Mouse (Mus musculus): Measurements from ENCODE around the gene Gm10647. TPM values are rescaled to one million over a fixed set of nuclear protein-coding genes. Genes with fewer than 3 reads are reported as not detected.
"Not testable (repeated sequence)": the region's sequence is repeated elsewhere in the genome, so short reads cannot be mapped to it uniquely, and the experiment has no call there.

Gene Gm10647
- polyA plus RNA-seq, 1 experiment, result 0.33 TPM

GRCm38 (mm10) chr9:66795464-66796324 lies 1.1 kb upstream of the Gm10647 start, which contains the start of gene Aph1b:
Aph1b (minus strand) TSS chr9:66795490.
- Histone ChIP-seq H3K4me3 (ENCODE audit: insufficient read depth, low read length) (peak within 1 kb of the TSS; percentile 80), H3K27ac (ENCODE audit: insufficient read depth, low read length) (peak within 1 kb of the TSS; percentile 44), H3K4me1 (ENCODE audit: control insufficient read depth, insufficient read depth, low read length) (0 out of 2 replicates have a peak, but pooled peaks cover 2% of the 10 kb centered on the region)
- no peak for TF ChIP-seq CTCF (IDR thresholded peaks at IDR 0.05; ENCODE audit: borderline replicate concordance, insufficient read depth, low read length)
- TF ChIP-seq POLR2A (IDR thresholded peaks at IDR 0.05; ENCODE audit: low read depth, low read length), result peak; percentile 82

DNA sequence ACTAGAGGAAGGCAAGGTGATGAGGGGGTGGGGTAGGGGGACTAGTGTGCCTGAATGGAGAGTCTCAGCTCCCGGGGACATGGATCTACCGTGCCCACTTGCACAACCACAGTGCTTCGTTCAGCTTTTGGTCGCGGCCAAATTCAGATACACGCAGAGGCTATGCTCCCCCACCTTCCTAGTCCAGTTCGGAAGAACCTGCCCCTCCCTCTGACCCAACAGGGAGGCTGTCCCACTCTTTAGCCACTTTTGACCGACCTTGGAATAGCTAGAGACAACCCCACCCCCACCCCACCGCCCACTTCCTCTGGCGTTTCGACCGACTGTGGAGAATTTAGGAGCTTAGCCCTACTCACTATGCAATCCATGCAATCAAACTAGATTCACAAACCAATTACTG lies 5.1 kb downstream of the Gm10647 start:
- H3K4me1 ChIP-seq (ENCODE audit: control insufficient read depth, insufficient read depth, low read length), result peaks cover 7% of the 10 kb centered on the region

GRCm38 (mm10) chr9:66805951-66806350 lies 9.1 kb downstream of the Gm10647 start:
- not testable (repeated sequence) for H3K4me1 ChIP-seq (ENCODE audit: control insufficient read depth, insufficient read depth, low read length); H3K4me3 ChIP-seq (ENCODE audit: insufficient read depth, low read length)
- H3K27ac ChIP-seq (ENCODE audit: insufficient read depth, low read length), result peak overlapping the region; percentile 78; the same call in 1 of the 2 replicates

More for the DNA sequence above, 5.1 kb downstream of the Gm10647 start:
- Histone ChIP-seq H3K27ac (ENCODE audit: insufficient read depth, low read length) (no peak overlapping the region), H3K4me3 (ENCODE audit: insufficient read depth, low read length) (no peak overlapping the region)
- TF ChIP-seq POLR2A (IDR thresholded peaks at IDR 0.05; ENCODE audit: low read depth, low read length), result no peak
- TF ChIP-seq CTCF (IDR thresholded peaks at IDR 0.05; ENCODE audit: borderline replicate concordance, insufficient read depth, low read length), result no peak

- H3K4me3 ChIP-seq (ENCODE audit: insufficient read depth, low read length), result no peak overlapping the region
- H3K27ac ChIP-seq (ENCODE audit: insufficient read depth, low read length), result no peak overlapping the region
- TF ChIP-seq POLR2A (IDR thresholded peaks at IDR 0.05; ENCODE audit: low read depth, low read length) (no peak), CTCF (IDR thresholded peaks at IDR 0.05; ENCODE audit: borderline replicate concordance, insufficient read depth, low read length) (no peak)
- peaks cover 2% of the 10 kb centered on the region; the same call in 1 of the 2 replicates for H3K4me1 ChIP-seq (ENCODE audit: control insufficient read depth, insufficient read depth, low read length)
These were observed 16.6 kb downstream of the Gm10647 start for GRCm38 (mm10) chr9:66813392-66813791.

- H3K4me1 ChIP-seq (ENCODE audit: control insufficient read depth, insufficient read depth, low read length), result 0 out of 2 replicates have a peak, but pooled peaks cover 3% of the 10 kb centered on the region
- no peak overlapping the region for H3K27ac ChIP-seq (ENCODE audit: insufficient read depth, low read length)
- TF ChIP-seq CTCF (IDR thresholded peaks at IDR 0.05; ENCODE audit: borderline replicate concordance, insufficient read depth, low read length) (no peak), POLR2A (IDR thresholded peaks at IDR 0.05; ENCODE audit: low read depth, low read length) (no peak)
- H3K4me3 ChIP-seq (ENCODE audit: insufficient read depth, low read length), result no peak overlapping the region
These were observed 24.2 kb downstream of the Gm10647 start for GRCm38 (mm10) chr9:66820996-66821395.

GRCm38 (mm10) chr9:66822255-66822654 lies 25.4 kb downstream of the Gm10647 start:
- H3K4me3 ChIP-seq (ENCODE audit: insufficient read depth, low read length); H3K4me1 ChIP-seq (ENCODE audit: control insufficient read depth, insufficient read depth, low read length); H3K27ac ChIP-seq (ENCODE audit: insufficient read depth, low read length): not testable (repeated sequence)

GRCm38 (mm10) chr9:66825990-66826389 lies 29.2 kb downstream of the Gm10647 start:
- H3K4me3 ChIP-seq (ENCODE audit: insufficient read depth, low read length), result no peak overlapping the region
- no peak for TF ChIP-seq POLR2A (IDR thresholded peaks at IDR 0.05; ENCODE audit: low read depth, low read length)
- TF ChIP-seq CTCF (IDR thresholded peaks at IDR 0.05; ENCODE audit: borderline replicate concordance, insufficient read depth, low read length), result no peak
- no peak overlapping the region for H3K27ac ChIP-seq (ENCODE audit: insufficient read depth, low read length)
- H3K4me1 ChIP-seq (ENCODE audit: control insufficient read depth, insufficient read depth, low read length), result 0 out of 2 replicates have a peak, but pooled peaks cover under 1% of the 10 kb centered on the region

- Histone ChIP-seq H3K27ac (ENCODE audit: insufficient read depth, low read length) (no peak overlapping the region), H3K4me3 (ENCODE audit: insufficient read depth, low read length) (no peak overlapping the region)
- no peak for TF ChIP-seq CTCF (IDR thresholded peaks at IDR 0.05; ENCODE audit: borderline replicate concordance, insufficient read depth, low read length)
- TF ChIP-seq POLR2A (IDR thresholded peaks at IDR 0.05; ENCODE audit: low read depth, low read length), result no peak
These were observed 35.6 kb downstream of the Gm10647 start for GRCm38 (mm10) chr9:66832366-66832908.

GRCm38 (mm10) chr9:66833851-66834250 lies 37.0 kb downstream of the Gm10647 start:
- peak overlapping the region; percentile 69 for H3K4me3 ChIP-seq (ENCODE audit: insufficient read depth, low read length)
- no peak overlapping the region for H3K27ac ChIP-seq (ENCODE audit: insufficient read depth, low read length)
- TF ChIP-seq CTCF (IDR thresholded peaks at IDR 0.05; ENCODE audit: borderline replicate concordance, insufficient read depth, low read length), result no peak
- TF ChIP-seq POLR2A (IDR thresholded peaks at IDR 0.05; ENCODE audit: low read depth, low read length), result no peak
- H3K4me1 ChIP-seq (ENCODE audit: control insufficient read depth, insufficient read depth, low read length), result no peaks in the 10 kb centered on the region

More at GRCm38 (mm10) chr9:66832366-66832908, 35.6 kb downstream of the Gm10647 start:
- no peaks in the 10 kb centered on the region for H3K4me1 ChIP-seq (ENCODE audit: control insufficient read depth, insufficient read depth, low read length)

Measured in embryonic fibroblast, embryonic 13.5 days (primary cell).